Mouse (Mus musculus) forebrain, embryonic 11.5 days (tissue): Measurements from ENCODE around the gene Eif3f. TPM values are rescaled to one million over a fixed set of nuclear protein-coding genes. Genes with fewer than 3 reads are reported as not detected.

Experiments used
- polyA plus RNA-seq: library from polyadenylated mRNA; unstranded; fragments of >200 nt; fragmentation: Nextera tagmentation; extraction: Ambion mirVana; gene quantifications from 2 replicates; pipeline ENCODE4 v1.2.1, GENCODE M21; 2014

Eif3f gene
- polyA plus RNA-seq, 1 experiment from 2014 or later = 87.3 TPM

Other genes with a start within 250 kb of the Eif3f start
- not detected in 2 replicates for gene Olfr512, start 221.1 kb upstream of the Eif3f start, polyA plus RNA-seq
- not detected in 2 replicates for gene Olfr513, start 183.4 kb upstream of the Eif3f start, polyA plus RNA-seq
- not detected in 2 replicates for gene Olfr514, start 108.4 kb upstream of the Eif3f start, polyA plus RNA-seq
- not detected in 2 replicates for gene Olfr516, start 83.9 kb upstream of the Eif3f start, polyA plus RNA-seq
- not detected in 2 replicates for gene Olfr517, start 62.0 kb upstream of the Eif3f start, polyA plus RNA-seq
- not detected in 2 replicates for gene Olfr518, start 49.4 kb upstream of the Eif3f start, polyA plus RNA-seq
- gene Olfr519, start 40.0 kb upstream of the Eif3f start, polyA plus RNA-seq = not detected in 2 replicates
- not detected in 2 replicates for gene Nlrp10, start 4.2 kb upstream of the Eif3f start, polyA plus RNA-seq
- 15.1 and 15.6 TPM in 2 replicates for gene Tub, start 15.9 kb downstream of the Eif3f start, polyA plus RNA-seq
- 16.1 and 18.2 TPM in 2 replicates for gene Ric3, start 148.9 kb downstream of the Eif3f start, polyA plus RNA-seq
- 114 and 145 TPM in 2 replicates for gene Lmo1, start 240.8 kb downstream of the Eif3f start, polyA plus RNA-seq